Mouse (Mus musculus): ENCODE results near the gene Ccdc12.
A peak's percentile ranks its signal among the peaks of the same experiment; 100 is the strongest.

GRCm38 (mm10) chr9:110759265-110759664 is 103.0 kb downstream of the Ccdc12 start:
- TF ChIP-seq CTCF (IDR thresholded peaks at IDR 0.05; ENCODE audit: insufficient read depth, low read length): peak; percentile 84
- TF ChIP-seq POLR2A (IDR thresholded peaks at IDR 0.05; ENCODE audit: borderline replicate concordance, extremely low read depth, low read depth, low read length): no peak

Data from lung, adult 2 months (tissue).